In the genomic region with DNA sequence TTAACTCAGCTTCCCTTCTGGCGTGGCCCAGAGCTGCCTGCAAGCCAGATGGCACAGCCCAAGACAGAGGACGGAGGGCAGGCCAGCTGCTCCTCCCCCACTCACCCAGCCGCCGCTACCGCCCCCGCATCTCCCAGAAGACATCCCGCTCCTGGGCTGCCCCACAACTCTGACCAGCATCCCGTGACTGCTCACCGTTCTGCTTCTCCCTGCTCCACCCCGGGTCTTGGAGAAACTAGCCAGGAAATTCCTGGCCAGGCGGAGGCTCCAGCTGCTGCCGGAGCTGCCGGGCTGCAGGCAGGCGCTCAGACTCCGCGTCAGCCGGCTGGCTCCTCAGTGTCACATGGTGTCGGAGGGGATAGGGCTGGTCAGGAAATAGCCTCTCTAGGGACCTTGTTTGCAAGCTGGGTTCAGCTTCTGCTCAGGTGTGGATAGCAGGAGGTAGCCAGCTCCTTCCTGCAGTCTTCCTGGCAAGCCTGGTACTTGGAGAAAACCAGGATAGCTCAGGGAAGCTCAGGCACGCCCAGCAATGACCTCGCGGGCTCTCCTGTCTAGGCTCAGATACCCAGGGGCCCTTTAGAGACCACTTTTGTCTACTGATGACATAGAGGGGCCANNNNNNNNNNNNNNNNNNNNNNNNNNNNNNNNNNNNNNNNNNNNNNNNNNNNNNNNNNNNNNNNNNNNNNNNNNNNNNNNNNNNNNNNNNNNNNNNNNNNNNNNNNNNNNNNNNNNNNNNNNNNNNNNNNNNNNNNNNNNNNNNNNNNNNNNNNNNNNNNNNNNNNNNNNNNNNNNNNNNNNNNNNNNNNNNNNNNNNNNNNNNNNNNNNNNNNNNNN, we compare ENCODE assay signal across 8 mouse cellular contexts. TPM values are rescaled to one million over a fixed set of nuclear protein-coding genes. Genes with fewer than 3 reads are reported as not detected.
DNase-seq lines count a peak whose midpoint lies in the region; ATAC-seq and TF ChIP-seq lines count a peak whose summit lies in the region.

A gene (minus strand): TSS at position 505 of the 834 bp plus-strand sequence.

- peak; percentile 69; the same call in 1 of the 2 replicates for ATAC-seq in cerebellum, adult (ENCODE audit: insufficient number of reproducible peaks, low FRiP score, low TSS enrichment)
- peak; percentile 89 for ATAC-seq in forebrain, embryonic 15.5 days (replicated peaks)
- peak; percentile 29; the same call in 1 of the 2 replicates for ATAC-seq in liver, embryonic 14.5 days (ENCODE audit: insufficient read depth)
- peak; percentile 92 for ATAC-seq in neural tube, embryonic 12.5 days (ENCODE audit: low FRiP score, low read depth)
- peak; percentile 84 for ATAC-seq in stomach, embryonic 16.5 days (ENCODE audit: insufficient read depth, low FRiP score)

- no peaks in the 10 kb centered on the region for H3K36me3 ChIP-seq in forebrain, embryonic 15.5 days
- H3K36me3 ChIP-seq in liver, embryonic 14.5 days (replicated peaks; ENCODE audit: control insufficient read depth, insufficient read depth, low read depth), result no peaks in the 10 kb centered on the region
- no peaks in the 10 kb centered on the region for H3K36me3 ChIP-seq in neural tube, embryonic 12.5 days
- H3K36me3 ChIP-seq in stomach, embryonic 16.5 days (ENCODE audit: control insufficient read depth, insufficient read depth, low read length), result no peaks in the 10 kb centered on the region

- H3K27me3 ChIP-seq in forebrain, embryonic 15.5 days, result no peaks in the 10 kb centered on the region
- no peaks in the 10 kb centered on the region for H3K27me3 ChIP-seq in liver, embryonic 14.5 days (ENCODE audit: control insufficient read depth, insufficient read depth, low read length)
- H3K27me3 ChIP-seq in neural tube, embryonic 12.5 days (replicated peaks), result no peaks in the 10 kb centered on the region
- H3K27me3 ChIP-seq in stomach, embryonic 16.5 days (ENCODE audit: control insufficient read depth, insufficient read depth, low read length), result no peaks in the 10 kb centered on the region

- peaks cover 16% of the 10 kb centered on the region for H3K4me1 ChIP-seq in forebrain, embryonic 15.5 days
- 0 out of 4 replicates have a peak, but pooled peaks cover 0 to 6% of the 10 kb centered on the region in 2 experiments for H3K4me1 ChIP-seq in liver, embryonic 14.5 days (replicated peaks; ENCODE audit: control insufficient read depth in 2 of 2, insufficient read depth in 2 of 2, low read length in 1 of 2)
- peaks cover 18% of the 10 kb centered on the region for H3K4me1 ChIP-seq in neural tube, embryonic 12.5 days
- peaks cover 18% of the 10 kb centered on the region for H3K4me1 ChIP-seq in stomach, embryonic 16.5 days (ENCODE audit: control insufficient read depth, insufficient read depth, low read length)

- peak within 1 kb of the TSS; percentile 62 for H3K27ac ChIP-seq in forebrain, embryonic 15.5 days (replicated peaks)
- H3K27ac ChIP-seq in liver, embryonic 14.5 days, result no peak within 1 kb of the TSS
- peak within 1 kb of the TSS; percentile 17; the same call in 1 of the 2 replicates for H3K27ac ChIP-seq in neural tube, embryonic 12.5 days
- H3K27ac ChIP-seq in stomach, embryonic 16.5 days (ENCODE audit: low read length), result peak within 1 kb of the TSS; percentile 75

- WGBS in forebrain, embryonic 15.5 days, result 4% methylated on average over 21 of the region's 21 CpGs
- WGBS in liver, embryonic 14.5 days (ENCODE audit: insufficient replicate concordance), result 11% methylated on average over 20 of the region's 21 CpGs
- 3% methylated on average over 21 of the region's 21 CpGs for WGBS in neural tube, embryonic 12.5 days
- 4% methylated on average over 21 of the region's 21 CpGs for WGBS in stomach, embryonic 16.5 days

- peak within 1 kb of the TSS; percentile 81 for H3K4me2 ChIP-seq in forebrain, embryonic 15.5 days (replicated peaks)
- peak within 1 kb of the TSS; percentile 49 for H3K4me2 ChIP-seq in liver, embryonic 14.5 days (ENCODE audit: low read depth)
- H3K4me2 ChIP-seq in neural tube, embryonic 12.5 days (replicated peaks), result peak within 1 kb of the TSS; percentile 69
- peak within 1 kb of the TSS; percentile 50 for H3K4me2 ChIP-seq in stomach, embryonic 16.5 days (ENCODE audit: low read depth, low read length)

- no peak for TF ChIP-seq CTCF in liver, embryonic 14.5 days (IDR thresholded peaks at IDR 0.05; ENCODE audit: low read depth)

- H3K9me3 ChIP-seq in forebrain, embryonic 15.5 days, result no peaks in the 10 kb centered on the region
- no peaks in the 10 kb centered on the region for H3K9me3 ChIP-seq in liver, embryonic 14.5 days (ENCODE audit: control insufficient read depth, low read length)
- no peaks in the 10 kb centered on the region for H3K9me3 ChIP-seq in neural tube, embryonic 12.5 days
- H3K9me3 ChIP-seq in stomach, embryonic 16.5 days (replicated peaks; ENCODE audit: control insufficient read depth, low read length), result no peaks in the 10 kb centered on the region

- no peak for TF ChIP-seq EP300 in liver, embryonic 14.5 days (IDR thresholded peaks at IDR 0.05; ENCODE audit: low read depth)

- H3K4me3 ChIP-seq in forebrain, embryonic 15.5 days, result peak within 1 kb of the TSS; percentile 52
- peak within 1 kb of the TSS; percentile 2 to 7; a peak in 2 of 4 replicates for H3K4me3 ChIP-seq in liver, embryonic 14.5 days (ENCODE audit: insufficient read depth in 1 of 2, low read depth in 2 of 2, low read length in 2 of 2)
- peak within 1 kb of the TSS; percentile 38 for H3K4me3 ChIP-seq in neural tube, embryonic 12.5 days
- H3K4me3 ChIP-seq in stomach, embryonic 16.5 days (replicated peaks; ENCODE audit: low read length), result peak within 1 kb of the TSS; percentile 40

- peak within 1 kb of the TSS; percentile 58 for H3K9ac ChIP-seq in forebrain, embryonic 15.5 days (replicated peaks)
- no peak within 1 kb of the TSS for H3K9ac ChIP-seq in liver, embryonic 14.5 days (replicated peaks)
- H3K9ac ChIP-seq in neural tube, embryonic 12.5 days, result peak within 1 kb of the TSS; percentile 59
- H3K9ac ChIP-seq in stomach, embryonic 16.5 days (ENCODE audit: low read length), result peak within 1 kb of the TSS; percentile 67

- intact Hi-C loops in heart, postnatal 14 days (cut with DNase I), result no loop called here

- DNase-seq in CD4-positive, CD25-positive, alpha-beta regulatory T cell, adult 2 months (ENCODE audit: low read depth, low spot score), result peak; percentile 60
- DNase-seq in heart, postnatal 14 days, result peak; percentile 87 to 90
- peak; percentile 87 to 94 for DNase-seq in kidney, postnatal 4 days
- DNase-seq in liver, embryonic 14.5 days (ENCODE audit: low read depth in 3 of 3, low spot score in 3 of 3), result no peak

RNA-seq across cellular contexts. Expression of the gene that starts here (rescaled TPM):
- polyA plus RNA-seq in forebrain, embryonic 15.5 days (2015; fragmentation: Nextera tagmentation; extraction: Ambion mirVana), result 3.0 and 3.5 TPM in 2 replicates
- total RNA-seq in heart, postnatal 14 days (2021), result 1 to 10 TPM; 1.5 to 1.8 TPM
- polyA plus RNA-seq in liver, embryonic 14.5 days (2012; rRNA removed), result 0.28 and 0.37 TPM in 2 replicates
- 0.19 and 0.23 TPM in 2 replicates for polyA plus RNA-seq in liver, embryonic 14.5 days (2014; fragmentation: Nextera tagmentation; extraction: Ambion mirVana)
- 2.6 and 4.2 TPM in 2 replicates for polyA plus RNA-seq in neural tube, embryonic 12.5 days (2016; fragmentation: Nextera tagmentation; extraction: Ambion mirVana)
- 0.98 and 1.6 TPM in 2 replicates for polyA plus RNA-seq in stomach, embryonic 16.5 days (2015; fragmentation: Nextera tagmentation; extraction: Ambion mirVana)

Comparison
In these comparisons a context has a peak if more than half of its experiments do, and no peak if none do; other contexts are left out.
1. Peak in ATAC-seq, H3K4me3 ChIP-seq and H3K4me2 ChIP-seq in liver, embryonic 14.5 days; RNA of the gene not detected or under 1 TPM.
2. DNase-seq: peak in CD4-positive, CD25-positive, alpha-beta regulatory T cell, adult 2 months (single experiment), heart, postnatal 14 days (2 of 2) and kidney, postnatal 4 days (2 of 2); none in liver, embryonic 14.5 days (0 of 3).
3. ATAC-seq: peak in every context shown above with its lines; median percentile 92 in neural tube, embryonic 12.5 days; 89 in forebrain, embryonic 15.5 days; 84 in stomach, embryonic 16.5 days; 69 in cerebellum, adult; 29 in liver, embryonic 14.5 days.
4. Peak in every context shown above with its lines, with median percentiles within 50 percentile points of each other: H3K4me2 ChIP-seq and H3K4me3 ChIP-seq.